Mouse (Mus musculus) ES-Bruce4 (cell line): Measurements from ENCODE around the gene Ptprt. TPM values are rescaled to one million over a fixed set of nuclear protein-coding genes. Genes with fewer than 3 reads are reported as not detected.

Experiments used
- H3K27ac ChIP-seq: 2 replicates; pipeline ENCODE4 v1.5.1; 2012; ENCODE audit warnings: low read length, inconsistent platforms; ENCODE audit not compliant: insufficient read depth
- H3K27me3 ChIP-seq: 2 replicates; pipeline ENCODE4 v1.6.1; 2012; ENCODE audit warnings: mild to moderate bottlenecking, low read length, inconsistent platforms; ENCODE audit not compliant: control insufficient read depth, poor library complexity, insufficient read depth, severe bottlenecking
- H3K36me3 ChIP-seq: 2 replicates; pipeline ENCODE4 v1.6.1; 2012; ENCODE audit warnings: inconsistent platforms, mild to moderate bottlenecking, low read length, moderate library complexity; ENCODE audit not compliant: control insufficient read depth, poor library complexity, insufficient read depth, severe bottlenecking
- H3K4me1 ChIP-seq: one replicate; pipeline ENCODE4 v1.8.1; 2011; ENCODE audit warnings: low read length; ENCODE audit not compliant: control insufficient read depth, insufficient read depth
- H3K4me3 ChIP-seq: 2 replicates; pipeline ENCODE4 v1.5.1; 2011; ENCODE audit warnings: low read depth, mild to moderate bottlenecking, low read length
- H3K9ac ChIP-seq: 2 replicates; pipeline ENCODE4 v1.6.1; 2012; ENCODE audit warnings: low read depth, mild to moderate bottlenecking, inconsistent platforms; ENCODE audit not compliant: poor library complexity, severe bottlenecking
- H3K9me3 ChIP-seq: replicated peaks from 2 replicates; pipeline ENCODE4 v1.6.1; 2012; ENCODE audit warnings: mild to moderate bottlenecking, low read length, inconsistent platforms; ENCODE audit not compliant: control insufficient read depth, poor library complexity, insufficient read depth, severe bottlenecking
- CTCF ChIP-seq: IDR thresholded peaks from one replicate; pipeline ENCODE4 v1.8.1; 2011; ENCODE audit warnings: low read depth, low read length
- EP300 ChIP-seq: IDR thresholded peaks from 2 replicates; pipeline ENCODE4 v1.6.1; 2011; ENCODE audit warnings: low read depth, low read length; ENCODE audit not compliant: insufficient read depth
- POLR2A ChIP-seq: IDR thresholded peaks from one replicate; pipeline ENCODE4 v1.8.1; 2011; ENCODE audit warnings: low read length; ENCODE audit not compliant: insufficient read depth
- polyA plus RNA-seq: library from polyadenylated mRNA; stranded (reverse); fragments of >200 nt; gene quantifications from 2 replicates; pipeline ENCODE4 v1.2.4, GENCODE M21; 2011; ENCODE audit warnings: low read depth; ENCODE audit not compliant: missing spikeins, insufficient read depth, insufficient read length

Ptprt gene
- polyA plus RNA-seq, 1 experiment: 5.1 TPM

- no peak for TF ChIP-seq CTCF
- TF ChIP-seq EP300: no peak
- TF ChIP-seq POLR2A: no peak
- Histone ChIP-seq H3K4me1 (no peaks in the 10 kb centered on the region), H3K4me3 (no peak overlapping the region), H3K36me3 (no peaks in the 10 kb centered on the region), H3K27me3 (no peaks in the 10 kb centered on the region), H3K9ac (no peak overlapping the region), H3K27ac (no peak overlapping the region), H3K9me3 (no peaks in the 10 kb centered on the region)
Observed at GRCm38 (mm10) chr2:161480445-161480844, 1180.5 kb downstream of the Ptprt start.
